Mouse (Mus musculus) intestine, embryonic 16.5 days (tissue): ENCODE results near the gene Atp2c1. TPM values are rescaled to one million over a fixed set of nuclear protein-coding genes. Genes with fewer than 3 reads are reported as not detected.

Experiments used
- ATAC-seq: fragments of 200-750 bp; cut with Nextera tagmentation; 2 replicates; pipeline ENCODE4 v1.8.0; 2017; ENCODE audit warnings: moderate TSS enrichment, moderate library complexity
- H3K27ac ChIP-seq: fragments of 300-500 bp; sonication (generic); 2 replicates; pipeline ENCODE4 v1.5.1; 2014; ENCODE audit warnings: mild to moderate bottlenecking, low read length
- H3K27me3 ChIP-seq: fragments of 300-500 bp; sonication (generic); replicated peaks from 2 replicates; pipeline ENCODE4 v1.6.1; 2014; ENCODE audit warnings: low read length, control low read depth, mixed read lengths; ENCODE audit not compliant: control insufficient read depth, insufficient read depth
- H3K36me3 ChIP-seq: fragments of 300-500 bp; sonication (generic); 2 replicates; pipeline ENCODE4 v1.6.1; 2014; ENCODE audit warnings: low read length, control low read depth; ENCODE audit not compliant: control insufficient read depth, insufficient read depth
- H3K4me1 ChIP-seq: fragments of 300-500 bp; sonication (generic); 2 replicates; pipeline ENCODE4 v1.6.1; 2014; ENCODE audit warnings: low read length, control low read depth, mixed read lengths; ENCODE audit not compliant: control insufficient read depth, insufficient read depth
- H3K4me2 ChIP-seq: fragments of 300-500 bp; sonication (generic); 2 replicates; pipeline ENCODE4 v1.6.1; 2014; ENCODE audit warnings: low read depth, low read length, control low read depth
- H3K4me3 ChIP-seq: fragments of 300-500 bp; sonication (generic); 2 replicates; pipeline ENCODE4 v1.5.1; 2014; ENCODE audit warnings: mild to moderate bottlenecking, low read length
- H3K9ac ChIP-seq: fragments of 300-500 bp; sonication (generic); 2 replicates; pipeline ENCODE4 v1.6.1; 2014; ENCODE audit warnings: low read depth, low read length
- H3K9me3 ChIP-seq: fragments of 300-500 bp; sonication (generic); 2 replicates; pipeline ENCODE4 v1.6.1; 2016; ENCODE audit warnings: low read length, control low read depth; ENCODE audit not compliant: control insufficient read depth
- WGBS: fragments of 180-500 bp; shearing (Covaris S2); extraction: QIAGEN DNeasy Blood & Tissue Kit; methylation state at CpG from one replicate; pipeline ENCODE4 v1.1.7; 2014; 5-methylcytosine and 5-hydroxymethylcytosine counted together
- polyA plus RNA-seq: library from polyadenylated mRNA; unstranded; fragments of >200 nt; fragmentation: Nextera tagmentation; extraction: Ambion mirVana; gene quantifications from 2 replicates; pipeline ENCODE4 v1.2.1, GENCODE M21; 2015

Atp2c1 gene
- polyA plus RNA-seq, 1 experiment from 2014 or later = 39.7 TPM

DNA sequence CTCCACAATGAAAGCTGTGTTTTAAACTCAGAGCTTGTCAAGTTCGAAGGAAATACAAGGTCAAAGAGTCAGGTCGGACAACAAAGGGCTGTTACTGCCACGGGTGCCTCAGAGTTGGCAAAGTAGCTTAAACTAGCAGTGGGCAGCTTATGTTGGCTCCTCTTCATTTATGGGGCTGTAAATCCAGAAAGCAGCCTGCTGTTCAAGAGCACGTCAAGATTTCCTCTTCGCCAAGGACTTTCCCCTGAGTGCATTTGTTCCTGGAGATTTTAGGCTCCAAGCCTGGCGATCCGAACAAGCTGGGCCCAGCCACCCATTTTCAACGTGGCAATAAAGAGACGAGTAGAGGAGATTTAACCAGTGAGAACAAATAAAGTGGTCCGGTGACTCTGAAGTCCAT lies 9.8 kb upstream of the Atp2c1 start:
- 35% methylated on average over 10 of the region's 10 CpGs for WGBS
- H3K9me3 ChIP-seq = no peaks in the 10 kb centered on the region
- H3K27me3 ChIP-seq = no peaks in the 10 kb centered on the region
- peak overlapping the region; percentile 44; the same call in 1 of the 2 replicates for H3K27ac ChIP-seq
- no peaks in the 10 kb centered on the region for H3K36me3 ChIP-seq
- H3K4me2 ChIP-seq = no peak overlapping the region
- no peak overlapping the region for H3K4me3 ChIP-seq
- no peaks in the 10 kb centered on the region for H3K4me1 ChIP-seq
- H3K9ac ChIP-seq = no peak overlapping the region
- ATAC-seq = peak; percentile 21; the same call in 1 of the 2 replicates

DNA sequence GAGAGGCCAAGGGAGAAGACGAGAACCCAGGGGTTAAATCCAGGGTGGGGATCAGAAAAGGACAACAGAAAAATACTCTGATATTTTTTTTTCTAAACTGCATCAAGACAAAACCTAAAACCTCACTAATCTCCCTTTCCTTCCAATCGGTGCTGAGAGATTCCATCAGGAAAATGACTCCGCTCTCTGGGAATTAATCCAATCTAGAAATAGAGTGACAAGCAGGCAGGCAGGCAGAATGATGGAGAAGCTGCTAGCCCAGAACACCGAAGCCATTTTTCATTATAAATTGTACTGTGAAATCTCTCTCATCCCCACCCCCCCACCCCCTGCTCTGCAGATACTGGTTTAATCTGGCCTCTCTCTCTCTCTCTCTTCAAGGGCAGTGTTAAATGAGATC lies 1.8 kb downstream of the Atp2c1 start:
- Histone ChIP-seq H3K9ac (no peak overlapping the region), H3K27me3 (no peaks in the 10 kb centered on the region), H3K9me3 (no peaks in the 10 kb centered on the region), H3K27ac (no peak overlapping the region), H3K4me3 (no peak overlapping the region), H3K36me3 (no peaks in the 10 kb centered on the region), H3K4me1 (peaks cover 8% of the 10 kb centered on the region; the same call in 1 of the 2 replicates), H3K4me2 (no peak overlapping the region)
- 69% methylated on average over 4 of the region's 4 CpGs for WGBS
- no peak for ATAC-seq

DNA sequence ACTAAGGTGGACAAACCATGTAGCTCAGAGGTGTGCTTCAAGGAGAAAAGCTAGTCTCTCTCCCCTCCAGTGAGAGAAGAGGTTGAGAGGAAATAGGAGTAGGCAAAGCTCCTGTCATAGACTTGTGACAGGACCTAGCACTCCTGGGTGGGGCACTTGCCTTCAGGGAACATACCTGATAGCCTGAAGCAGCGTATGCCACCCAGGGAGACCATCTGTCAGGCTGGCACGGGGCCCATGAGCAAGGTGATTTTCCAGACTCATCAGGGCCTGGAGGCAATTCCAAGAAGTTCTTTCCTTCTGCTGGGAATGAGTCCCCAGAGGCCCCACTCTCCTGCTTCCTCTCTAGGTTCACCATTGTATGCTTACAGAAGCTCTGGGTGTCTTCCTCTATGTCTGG lies 4.1 kb downstream of the Atp2c1 start:
- Histone ChIP-seq H3K4me3 (no peak overlapping the region), H3K9ac (no peak overlapping the region; the same call in 1 of the 2 replicates), H3K9me3 (no peaks in the 10 kb centered on the region), H3K27me3 (no peaks in the 10 kb centered on the region), H3K4me2 (no peak overlapping the region), H3K36me3 (no peaks in the 10 kb centered on the region), H3K27ac (peak overlapping the region; percentile 38; the same call in 1 of the 2 replicates), H3K4me1 (peaks cover 8% of the 10 kb centered on the region; the same call in 1 of the 2 replicates)
- ATAC-seq = peak; percentile 40; the same call in 1 of the 2 replicates
- WGBS = 51% methylated on average over 2 of the region's 2 CpGs

DNA sequence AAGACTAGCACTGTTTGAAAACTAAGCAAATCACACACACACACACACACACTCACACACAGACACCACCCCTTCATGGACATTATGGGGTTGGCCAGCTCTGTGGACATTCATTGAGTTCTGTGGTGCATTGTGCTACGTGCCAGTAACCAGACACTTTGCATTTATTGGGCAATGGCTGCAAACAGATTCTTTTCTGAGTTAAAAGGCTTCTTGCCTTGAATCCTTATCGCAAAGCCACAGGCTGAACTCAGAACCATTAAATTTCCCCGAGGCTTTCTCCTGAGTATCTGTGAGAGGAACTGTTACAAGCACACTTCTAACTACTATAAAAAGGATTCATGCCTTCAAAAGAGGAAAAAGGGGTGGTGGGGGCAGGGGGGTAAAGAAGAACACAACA lies 5.1 kb downstream of the Atp2c1 start:
- no peaks in the 10 kb centered on the region for H3K9me3 ChIP-seq
- no peak for ATAC-seq
- WGBS = 56% methylated on average over 3 of the region's 3 CpGs
- no peaks in the 10 kb centered on the region for H3K36me3 ChIP-seq
- no peak overlapping the region for H3K4me2 ChIP-seq
- H3K4me1 ChIP-seq = peaks cover 8% of the 10 kb centered on the region; the same call in 1 of the 2 replicates
- H3K9ac ChIP-seq = no peak overlapping the region
- no peak overlapping the region for H3K27ac ChIP-seq
- H3K4me3 ChIP-seq = no peak overlapping the region
- H3K27me3 ChIP-seq = no peaks in the 10 kb centered on the region

DNA sequence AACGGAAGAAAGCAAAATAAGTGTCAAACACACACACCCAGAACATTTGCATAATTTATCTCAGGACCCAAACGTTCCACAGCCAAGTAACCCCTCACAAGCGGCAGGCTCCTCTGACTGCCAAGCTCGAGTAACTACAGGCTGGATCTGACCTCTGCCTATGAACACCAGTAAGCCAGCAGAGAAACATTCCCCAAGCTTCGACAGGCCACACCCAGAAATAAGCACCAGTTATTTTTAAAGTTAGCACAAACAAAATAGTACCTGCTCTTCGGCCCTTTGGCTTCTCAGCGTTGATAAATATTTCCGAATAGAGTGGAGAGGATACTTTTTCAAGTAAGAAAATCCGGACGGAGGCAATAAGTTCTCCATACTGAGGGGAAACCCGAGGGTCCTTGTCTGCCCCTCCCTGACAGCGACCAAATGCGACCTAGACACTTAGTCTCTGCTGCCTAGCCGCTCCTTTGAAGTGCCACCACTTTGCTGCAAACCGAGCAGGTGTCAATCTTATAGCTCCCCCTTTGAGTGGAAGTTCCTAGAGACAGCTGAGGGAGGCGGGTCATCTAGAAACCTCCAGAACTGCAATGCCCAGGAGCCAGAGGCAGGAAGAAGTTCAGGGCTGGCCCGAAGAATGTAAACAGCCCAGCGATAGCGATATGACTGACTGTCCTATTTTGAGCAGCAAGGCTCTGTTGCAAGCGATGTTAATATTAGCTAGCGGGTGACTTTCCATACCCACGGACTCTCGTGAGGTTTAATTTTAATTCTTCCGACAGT lies 6.2 kb downstream of the Atp2c1 start:
- Histone ChIP-seq H3K27ac (0 out of 2 replicates have a peak overlapping the region, but pooled peaks have one; percentile 10), H3K9me3 (no peaks in the 10 kb centered on the region), H3K4me3 (peak overlapping the region; percentile 30), H3K9ac (0 out of 2 replicates have a peak overlapping the region, but pooled peaks have one; percentile 17), H3K4me1 (peaks cover 8% of the 10 kb centered on the region; the same call in 1 of the 2 replicates), H3K27me3 (no peaks in the 10 kb centered on the region), H3K4me2 (peak overlapping the region; percentile 45), H3K36me3 (no peaks in the 10 kb centered on the region)
- peak; percentile 80 for ATAC-seq
- 24% methylated on average over 24 of the region's 24 CpGs for WGBS

DNA sequence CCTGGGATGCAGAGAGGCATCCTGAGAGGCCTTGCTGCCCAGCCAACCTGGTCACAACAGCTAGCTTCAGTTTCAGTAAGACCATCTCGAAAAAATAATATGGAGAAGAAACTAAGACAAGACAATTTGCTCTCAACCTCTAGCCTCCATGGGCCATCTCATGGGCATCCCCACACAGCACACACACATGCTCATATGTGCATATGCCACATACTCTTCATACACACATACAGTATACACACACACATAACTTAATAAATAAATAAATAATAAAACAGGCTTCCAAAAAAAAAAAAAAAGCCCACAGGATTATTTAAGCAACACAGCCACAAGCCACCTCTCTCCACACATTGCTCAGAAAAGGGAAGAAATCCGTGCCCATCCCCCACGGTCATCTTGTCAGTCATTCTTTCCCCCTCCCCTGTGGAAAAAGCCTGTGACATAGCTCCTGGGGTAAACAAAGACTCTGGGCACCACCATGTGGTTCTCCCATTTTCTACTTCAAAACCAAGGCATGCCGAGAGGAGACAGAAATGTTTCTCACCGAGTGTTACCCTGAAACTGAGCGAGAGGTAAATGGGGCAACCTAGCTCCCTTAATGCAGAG lies 7.7 kb downstream of the Atp2c1 start:
- Histone ChIP-seq H3K4me3 (no peak overlapping the region), H3K27ac (no peak overlapping the region), H3K27me3 (no peaks in the 10 kb centered on the region), H3K4me1 (peaks cover 8% of the 10 kb centered on the region; the same call in 1 of the 2 replicates), H3K9ac (no peak overlapping the region), H3K36me3 (no peaks in the 10 kb centered on the region), H3K4me2 (no peak overlapping the region), H3K9me3 (no peaks in the 10 kb centered on the region)
- no peak for ATAC-seq
- 58% methylated on average over 6 of the region's 6 CpGs for WGBS

DNA sequence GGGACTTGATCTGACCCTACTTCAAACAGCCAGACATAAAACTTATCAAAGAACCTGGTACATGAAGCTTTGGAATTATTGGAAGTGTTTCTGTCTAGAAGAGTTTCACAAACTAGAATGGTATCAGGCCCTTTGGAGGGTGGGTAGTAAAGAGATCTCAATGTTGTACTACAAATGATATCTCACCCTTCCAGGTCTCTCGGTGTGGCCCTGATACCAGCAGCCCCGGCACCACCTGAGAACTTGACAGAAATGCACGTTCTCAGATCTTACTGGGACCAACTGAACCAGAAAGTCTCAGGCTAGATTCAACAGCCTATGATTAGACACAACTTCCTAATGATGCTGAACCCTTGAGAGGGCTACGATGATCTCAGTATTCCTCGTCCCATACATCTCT lies 23.4 kb downstream of the Atp2c1 start:
- Histone ChIP-seq H3K4me3 (no peak overlapping the region), H3K9me3 (no peaks in the 10 kb centered on the region), H3K27ac (no peak overlapping the region), H3K36me3 (no peaks in the 10 kb centered on the region), H3K9ac (no peak overlapping the region), H3K4me2 (no peak overlapping the region), H3K27me3 (no peaks in the 10 kb centered on the region), H3K4me1 (no peaks in the 10 kb centered on the region)
- WGBS = 93% methylated on average over 5 of the region's 5 CpGs
- ATAC-seq = no peak

DNA sequence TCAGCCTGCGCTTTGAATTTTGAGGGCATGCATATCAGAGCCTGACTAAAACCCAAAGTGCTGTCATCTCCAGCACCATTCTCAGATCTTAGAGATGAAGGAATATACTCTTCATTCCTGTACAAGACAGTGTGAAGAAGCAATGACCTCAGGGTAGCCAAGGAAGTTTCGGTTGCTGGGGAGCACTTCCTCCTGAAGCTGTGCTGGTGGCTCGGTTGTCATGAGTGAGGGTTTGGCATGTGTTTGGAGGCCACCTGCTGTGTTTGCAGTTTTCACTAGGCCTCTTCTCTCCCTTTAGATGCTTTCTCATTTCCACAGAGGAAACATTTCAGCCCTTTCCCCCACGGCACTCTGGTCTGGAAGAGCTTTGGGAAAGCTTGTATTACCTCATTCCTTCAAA lies 24.7 kb downstream of the Atp2c1 start:
- Histone ChIP-seq H3K36me3 (no peaks in the 10 kb centered on the region), H3K4me1 (no peaks in the 10 kb centered on the region), H3K9me3 (no peaks in the 10 kb centered on the region), H3K4me2 (no peak overlapping the region), H3K9ac (no peak overlapping the region), H3K4me3 (no peak overlapping the region), H3K27me3 (no peaks in the 10 kb centered on the region), H3K27ac (no peak overlapping the region)
- WGBS = 64% methylated on average over 4 of the region's 4 CpGs
- ATAC-seq = no peak

DNA sequence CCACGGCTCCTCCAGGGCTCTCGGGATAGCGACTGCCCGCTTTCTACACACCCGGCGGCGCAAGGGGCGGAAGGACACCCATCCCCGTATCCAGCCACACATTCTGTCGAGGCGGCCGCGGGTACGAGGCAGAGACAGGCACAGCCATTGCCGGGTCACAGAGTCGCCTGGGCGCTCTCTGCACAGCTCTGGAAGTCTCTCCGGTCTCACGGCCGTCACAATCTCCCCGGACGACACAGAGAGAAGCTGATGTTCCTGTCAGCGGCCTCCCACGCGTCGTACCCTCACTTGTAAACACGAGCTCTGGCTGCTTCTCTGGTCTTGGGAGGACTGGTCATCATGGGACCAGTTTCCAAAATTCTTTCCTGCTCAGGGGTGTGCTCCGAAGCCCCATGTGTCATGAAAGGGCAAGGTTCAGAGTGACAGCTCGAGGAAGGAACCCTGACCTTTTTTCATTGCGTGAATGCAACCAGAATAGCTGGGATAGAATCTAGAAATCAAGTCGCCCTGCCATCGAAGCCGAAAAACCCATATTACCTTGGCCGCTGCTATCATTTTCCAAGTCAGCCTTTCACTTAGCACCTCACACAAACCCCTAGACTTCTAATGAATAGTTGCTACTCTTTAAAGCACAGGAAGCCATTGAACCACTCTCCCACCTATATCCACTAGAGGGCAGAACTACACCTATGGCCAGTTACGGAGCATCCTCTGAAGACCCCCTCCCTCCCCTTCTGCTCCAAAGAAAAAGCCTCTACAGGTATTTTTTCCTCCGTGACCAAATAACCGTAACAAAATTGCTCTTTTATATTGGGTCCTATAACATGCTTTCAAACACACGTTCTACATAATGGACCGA lies 31.6 kb downstream of the Atp2c1 start:
- Histone ChIP-seq H3K27ac (peak overlapping the region; percentile 97), H3K4me1 (peaks cover 7% of the 10 kb centered on the region), H3K9me3 (no peaks in the 10 kb centered on the region), H3K4me2 (peak overlapping the region; percentile 94), H3K27me3 (no peaks in the 10 kb centered on the region), H3K36me3 (no peaks in the 10 kb centered on the region; the same call in 1 of the 2 replicates), H3K4me3 (peak overlapping the region; percentile 92), H3K9ac (peak overlapping the region; percentile 96)
- peak; percentile 54 for ATAC-seq
- WGBS = 1% methylated on average over 39 of the region's 39 CpGs
